Mouse (Mus musculus) kidney, postnatal 0 days (tissue): ENCODE measurements around the gene Gm1979. TPM values are rescaled to one million over a fixed set of nuclear protein-coding genes. Genes with fewer than 3 reads are reported as not detected.
"Not testable (repeated sequence)": the region's sequence is repeated elsewhere in the genome, so short reads cannot be mapped to it uniquely, and the experiment has no call there.

Source experiments
- ATAC-seq: fragments of 200-750 bp; cut with Nextera tagmentation; replicated peaks from 2 replicates; pipeline ENCODE4 v1.8.0; 2017; ENCODE audit warnings: low read depth, moderate number of reproducible peaks, moderate TSS enrichment, moderate library complexity; ENCODE audit not compliant: low FRiP score
- DNase-seq: peaks from one replicate; pipeline ENCODE4 v3.0.0-alpha.2; 2016; ENCODE audit warnings: low spot score
- H3K27ac ChIP-seq: fragments of 300-500 bp; sonication (generic); 2 replicates; pipeline ENCODE4 v1.5.1; 2014; ENCODE audit warnings: mild to moderate bottlenecking
- H3K27me3 ChIP-seq: fragments of 300-500 bp; sonication (generic); 2 replicates; pipeline ENCODE4 v1.6.1; 2014; ENCODE audit warnings: low read length, mixed read lengths; ENCODE audit not compliant: insufficient read depth
- H3K36me3 ChIP-seq: fragments of 300-500 bp; sonication (generic); 2 replicates; pipeline ENCODE4 v1.6.1; 2014; ENCODE audit warnings: low read length, mixed read lengths; ENCODE audit not compliant: insufficient read depth
- H3K4me1 ChIP-seq: fragments of 300-500 bp; sonication (generic); replicated peaks from 2 replicates; pipeline ENCODE4 v1.6.1; 2014; ENCODE audit warnings: antibody characterized with exemption, low read length, mixed read lengths; ENCODE audit not compliant: insufficient read depth
- H3K4me2 ChIP-seq: fragments of 300-500 bp; sonication (generic); 2 replicates; pipeline ENCODE4 v1.6.1; 2014; ENCODE audit warnings: mild to moderate bottlenecking, low read length, moderate library complexity, mixed read lengths
- H3K4me3 ChIP-seq: fragments of 300-500 bp; sonication (generic); replicated peaks from 2 replicates; pipeline ENCODE4 v1.5.1; 2014; ENCODE audit warnings: low read depth, low read length
- H3K9ac ChIP-seq: fragments of 300-500 bp; sonication (generic); 2 replicates; pipeline ENCODE4 v1.6.1; 2014; ENCODE audit warnings: low read depth, low read length
- H3K9me3 ChIP-seq: fragments of 300-500 bp; sonication (generic); replicated peaks from 2 replicates; pipeline ENCODE4 v1.6.1; 2016; ENCODE audit warnings: low read length, inconsistent platforms, mixed read lengths
- WGBS: fragments of 180-500 bp; shearing (Covaris S2); extraction: QIAGEN DNeasy Blood & Tissue Kit; methylation state at CpG from one replicate; pipeline ENCODE4 v1.1.7; 2014; 5-methylcytosine and 5-hydroxymethylcytosine counted together
- polyA plus RNA-seq: library from polyadenylated mRNA; unstranded; fragments of >200 nt; fragmentation: Nextera tagmentation; extraction: Ambion mirVana; gene quantifications from 2 replicates; pipeline ENCODE4 v1.2.1, GENCODE M21; 2015

Gm1979 gene
- polyA plus RNA-seq: 0.05 TPM in 1 of 2 replicates, not detected in the other

- WGBS: 100% methylated on average over 1 of the region's 2 CpGs
- ATAC-seq, H3K9ac ChIP-seq, H3K4me2 ChIP-seq, H3K4me1 ChIP-seq, H3K36me3 ChIP-seq, H3K4me3 ChIP-seq, H3K27me3 ChIP-seq, H3K9me3 ChIP-seq, DNase-seq, H3K27ac ChIP-seq: not testable (repeated sequence)
Measured at GRCm38 (mm10) chr5:26004698-26005097, at the start of gene Gm1979. Gene Gm1979, minus strand, starts transcription at chr5:26004798.

GRCm38 (mm10) chr5:26039458-26039857, 34.9 kb upstream of the Gm1979 start, which contains the start of gene Speer4a:
Gene Speer4a, minus strand, starts transcription at chr5:26039558.
- H3K27me3 ChIP-seq, H3K27ac ChIP-seq, H3K9ac ChIP-seq, H3K4me1 ChIP-seq, H3K9me3 ChIP-seq, H3K36me3 ChIP-seq, DNase-seq, H3K4me2 ChIP-seq, ATAC-seq, H3K4me3 ChIP-seq: not testable (repeated sequence)
- 76% methylated on average over 2 of the region's 2 CpGs for WGBS

GRCm38 (mm10) chr5:26022816-26023215, 18.2 kb upstream of the Gm1979 start, which contains the start of gene Gm5862:
Gene Gm5862, minus strand, starts transcription at chr5:26022916.
- not testable (repeated sequence) for DNase-seq, H3K4me3 ChIP-seq

GRCm38 (mm10) chr5:26007697-26008096, 3.1 kb upstream of the Gm1979 start:
- H3K4me1 ChIP-seq, ATAC-seq, H3K27me3 ChIP-seq, H3K4me3 ChIP-seq, H3K4me2 ChIP-seq, H3K36me3 ChIP-seq, H3K9ac ChIP-seq, H3K9me3 ChIP-seq, DNase-seq, H3K27ac ChIP-seq: not testable (repeated sequence)
- 70% methylated on average over 6 of the region's 7 CpGs for WGBS

More at GRCm38 (mm10) chr5:26022816-26023215, 18.2 kb upstream of the Gm1979 start, which contains the start of gene Gm5862:
- H3K4me1 ChIP-seq, H3K27ac ChIP-seq, H3K4me2 ChIP-seq, ATAC-seq, H3K9ac ChIP-seq, H3K36me3 ChIP-seq, H3K9me3 ChIP-seq, H3K27me3 ChIP-seq: not testable (repeated sequence)
- WGBS: no CpG with 5 or more reads among the region's 3 CpGs

GRCm38 (mm10) chr5:26006937-26007695, 2.5 kb upstream of the Gm1979 start:
- H3K27me3 ChIP-seq, H3K36me3 ChIP-seq, H3K4me1 ChIP-seq, H3K27ac ChIP-seq, H3K9ac ChIP-seq, H3K9me3 ChIP-seq: not testable (repeated sequence)
- DNase-seq (peak; percentile 34), ATAC-seq (peak; percentile 84)
- peak overlapping the region; percentile 27 for H3K4me3 ChIP-seq
- 23% methylated on average over 42 of the region's 45 CpGs for WGBS
- peak overlapping the region; percentile 51 for H3K4me2 ChIP-seq

GRCm38 (mm10) chr5:25988550-25988949, 16.0 kb downstream of the Gm1979 start, which contains the start of gene Gm21698:
Gene Gm21698, minus strand, starts transcription at chr5:25988650.
- H3K4me3 ChIP-seq, H3K9ac ChIP-seq, H3K27ac ChIP-seq, H3K4me2 ChIP-seq, ATAC-seq, H3K27me3 ChIP-seq, H3K9me3 ChIP-seq, DNase-seq, H3K36me3 ChIP-seq, H3K4me1 ChIP-seq: not testable (repeated sequence)
- WGBS: no CpG with 5 or more reads among the region's 3 CpGs

GRCm38 (mm10) chr5:25972563-25972962, 32.0 kb downstream of the Gm1979 start, which contains the start of gene Gm21680:
Gene Gm21680, minus strand, starts transcription at chr5:25972663.
- WGBS: no CpG with 5 or more reads among the region's 2 CpGs
- not testable (repeated sequence) for ATAC-seq, H3K4me3 ChIP-seq, H3K36me3 ChIP-seq, H3K9me3 ChIP-seq, H3K4me1 ChIP-seq, H3K27ac ChIP-seq, DNase-seq, H3K9ac ChIP-seq, H3K4me2 ChIP-seq, H3K27me3 ChIP-seq

GRCm38 (mm10) chr5:25957050-25957449, 47.5 kb downstream of the Gm1979 start:
- not testable (repeated sequence) for DNase-seq, H3K9ac ChIP-seq

GRCm38 (mm10) chr5:25956611-25957010, 48.0 kb downstream of the Gm1979 start:
- peak overlapping the region; percentile 32 for H3K4me2 ChIP-seq
- H3K4me1 ChIP-seq, DNase-seq, H3K27ac ChIP-seq, H3K9ac ChIP-seq, H3K9me3 ChIP-seq, H3K27me3 ChIP-seq, H3K36me3 ChIP-seq, H3K4me3 ChIP-seq: not testable (repeated sequence)
- ATAC-seq: peak; percentile 52; the same call in 1 of the 2 replicates
- 35% methylated on average over 30 of the region's 32 CpGs for WGBS

More at GRCm38 (mm10) chr5:25957050-25957449, 47.5 kb downstream of the Gm1979 start:
- not testable (repeated sequence) for H3K9me3 ChIP-seq, H3K4me2 ChIP-seq, H3K4me3 ChIP-seq, H3K27ac ChIP-seq, H3K27me3 ChIP-seq, ATAC-seq, H3K36me3 ChIP-seq, H3K4me1 ChIP-seq
- WGBS: 66% methylated on average over 16 of the region's 17 CpGs
